Mouse (Mus musculus): Measurements from ENCODE around the gene Wbp2. TPM values are rescaled to one million over a fixed set of nuclear protein-coding genes. Genes with fewer than 3 reads are reported as not detected.

The Wbp2 gene
- polyA plus RNA-seq, 1 experiment = 253 TPM

- Histone ChIP-seq H3K4me1 (ENCODE audit: control insufficient read depth, insufficient read depth, low read length) (peaks cover 6% of the 10 kb centered on the region), H3K36me3 (ENCODE audit: control insufficient read depth, insufficient read depth, low read length) (no peaks in the 10 kb centered on the region; the same call in 1 of the 2 replicates), H3K27ac (ENCODE audit: control insufficient read depth, insufficient read depth, low read depth, low read length) (peak overlapping the region; percentile 90), H3K27me3 (ENCODE audit: control insufficient read depth, insufficient read depth, low read length) (no peaks in the 10 kb centered on the region), H3K4me3 (ENCODE audit: control insufficient read depth, low read depth, low read length) (peak overlapping the region; percentile 96)
- TF ChIP-seq POLR2A (IDR thresholded peaks at IDR 0.05; ENCODE audit: control insufficient read depth, low read depth, low read length) (peak; percentile 36; the same call in 1 of the 2 replicates), CTCF (IDR thresholded peaks at IDR 0.05; ENCODE audit: control insufficient read depth, insufficient read depth, insufficient replicate concordance, low read depth, low read length) (peak; percentile 62; the same call in 1 of the 2 replicates)
These were observed 667 bp upstream of the Wbp2 start for GRCm38 (mm10) chr11:116087194-116088130.

DNA sequence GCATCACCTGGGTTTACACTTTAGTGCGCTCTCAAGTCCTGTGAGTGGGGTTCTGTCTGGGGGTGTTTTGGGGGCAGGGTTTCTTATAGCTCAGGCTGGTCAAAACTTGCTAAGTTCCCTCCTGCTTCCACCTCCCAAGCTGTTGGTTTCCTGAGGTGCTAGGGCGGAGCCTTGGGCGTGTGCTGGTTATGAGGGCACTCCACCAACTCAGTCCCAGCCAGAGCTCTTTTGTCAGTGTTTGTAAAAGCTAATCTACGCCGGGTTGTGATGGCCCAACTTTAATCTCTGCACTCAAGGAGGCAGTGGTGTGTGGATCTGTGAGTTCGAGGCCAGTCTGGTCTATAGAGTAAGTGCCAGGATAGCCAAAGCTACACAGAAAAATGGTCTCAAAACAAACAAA lies 2.6 kb downstream of the Wbp2 start:
- Histone ChIP-seq H3K36me3 (ENCODE audit: control insufficient read depth, insufficient read depth, low read length) (no peaks in the 10 kb centered on the region; the same call in 1 of the 2 replicates), H3K4me1 (ENCODE audit: control insufficient read depth, insufficient read depth, low read length) (peaks cover 6% of the 10 kb centered on the region), H3K27ac (ENCODE audit: control insufficient read depth, insufficient read depth, low read depth, low read length) (no peak overlapping the region), H3K4me3 (ENCODE audit: control insufficient read depth, low read depth, low read length) (no peak overlapping the region), H3K27me3 (ENCODE audit: control insufficient read depth, insufficient read depth, low read length) (no peaks in the 10 kb centered on the region)
- TF ChIP-seq CTCF (IDR thresholded peaks at IDR 0.05; ENCODE audit: control insufficient read depth, insufficient read depth, insufficient replicate concordance, low read depth, low read length) (no peak), POLR2A (IDR thresholded peaks at IDR 0.05; ENCODE audit: control insufficient read depth, low read depth, low read length) (no peak)

DNA sequence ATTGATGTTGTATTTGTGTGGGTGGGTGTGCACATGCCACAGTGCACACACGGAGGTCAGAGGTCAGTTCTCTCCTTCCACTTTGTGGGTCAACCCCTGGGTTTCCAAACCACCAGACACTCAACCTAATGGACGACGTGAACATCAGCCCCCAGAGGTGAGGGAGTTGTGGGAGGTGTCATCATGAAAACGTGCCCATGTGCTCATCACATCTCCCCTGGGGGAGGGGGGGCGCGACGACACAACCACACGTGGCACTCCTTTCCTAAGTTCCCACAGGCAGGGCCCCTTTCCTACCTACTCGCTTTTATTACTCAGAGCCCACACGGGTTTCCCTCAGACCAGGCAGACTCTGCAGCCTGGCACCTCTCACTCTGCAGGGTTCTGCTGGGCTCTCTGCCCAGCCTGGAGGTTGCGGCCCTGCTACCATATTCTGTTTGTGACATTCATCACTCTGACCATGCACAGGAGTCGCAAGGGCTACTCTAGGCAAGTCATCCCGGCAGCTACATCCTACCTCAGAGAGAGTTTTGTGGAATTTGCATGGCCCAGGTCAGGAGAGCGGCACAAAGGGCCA lies 3.6 kb downstream of the Wbp2 start:
- TF ChIP-seq CTCF (IDR thresholded peaks at IDR 0.05; ENCODE audit: control insufficient read depth, insufficient read depth, insufficient replicate concordance, low read depth, low read length) = no peak
- no peak for TF ChIP-seq POLR2A (IDR thresholded peaks at IDR 0.05; ENCODE audit: control insufficient read depth, low read depth, low read length)
- H3K27me3 ChIP-seq (ENCODE audit: control insufficient read depth, insufficient read depth, low read length) = no peaks in the 10 kb centered on the region
- peaks cover 7% of the 10 kb centered on the region for H3K4me1 ChIP-seq (ENCODE audit: control insufficient read depth, insufficient read depth, low read length)
- H3K36me3 ChIP-seq (ENCODE audit: control insufficient read depth, insufficient read depth, low read length) = no peaks in the 10 kb centered on the region; the same call in 1 of the 2 replicates
- no peak overlapping the region for H3K4me3 ChIP-seq (ENCODE audit: control insufficient read depth, low read depth, low read length)
- H3K27ac ChIP-seq (ENCODE audit: control insufficient read depth, insufficient read depth, low read depth, low read length) = no peak overlapping the region

GRCm38 (mm10) chr11:116081081-116081480 lies 5.7 kb downstream of the Wbp2 start:
- TF ChIP-seq CTCF (IDR thresholded peaks at IDR 0.05; ENCODE audit: control insufficient read depth, insufficient read depth, insufficient replicate concordance, low read depth, low read length) = peak; percentile 63; the same call in 1 of the 2 replicates
- no peak for TF ChIP-seq POLR2A (IDR thresholded peaks at IDR 0.05; ENCODE audit: control insufficient read depth, low read depth, low read length)
- Histone ChIP-seq H3K4me1 (ENCODE audit: control insufficient read depth, insufficient read depth, low read length) (peaks cover 12% of the 10 kb centered on the region), H3K27ac (ENCODE audit: control insufficient read depth, insufficient read depth, low read depth, low read length) (no peak overlapping the region), H3K4me3 (ENCODE audit: control insufficient read depth, low read depth, low read length) (no peak overlapping the region), H3K36me3 (ENCODE audit: control insufficient read depth, insufficient read depth, low read length) (no peaks in the 10 kb centered on the region), H3K27me3 (ENCODE audit: control insufficient read depth, insufficient read depth, low read length) (no peaks in the 10 kb centered on the region)

GRCm38 (mm10) chr11:116079511-116079910 lies 7.3 kb downstream of the Wbp2 start:
- Histone ChIP-seq H3K27ac (ENCODE audit: control insufficient read depth, insufficient read depth, low read depth, low read length) (no peak overlapping the region), H3K36me3 (ENCODE audit: control insufficient read depth, insufficient read depth, low read length) (no peaks in the 10 kb centered on the region), H3K27me3 (ENCODE audit: control insufficient read depth, insufficient read depth, low read length) (no peaks in the 10 kb centered on the region), H3K4me3 (ENCODE audit: control insufficient read depth, low read depth, low read length) (no peak overlapping the region), H3K4me1 (ENCODE audit: control insufficient read depth, insufficient read depth, low read length) (peaks cover 10% of the 10 kb centered on the region)
- TF ChIP-seq POLR2A (IDR thresholded peaks at IDR 0.05; ENCODE audit: control insufficient read depth, low read depth, low read length) = no peak
- no peak for TF ChIP-seq CTCF (IDR thresholded peaks at IDR 0.05; ENCODE audit: control insufficient read depth, insufficient read depth, insufficient replicate concordance, low read depth, low read length)

- Histone ChIP-seq H3K36me3 (ENCODE audit: control insufficient read depth, insufficient read depth, low read length) (no peaks in the 10 kb centered on the region), H3K4me3 (ENCODE audit: control insufficient read depth, low read depth, low read length) (no peak overlapping the region), H3K27ac (ENCODE audit: control insufficient read depth, insufficient read depth, low read depth, low read length) (no peak overlapping the region), H3K27me3 (ENCODE audit: control insufficient read depth, insufficient read depth, low read length) (no peaks in the 10 kb centered on the region), H3K4me1 (ENCODE audit: control insufficient read depth, insufficient read depth, low read length) (peaks cover 10% of the 10 kb centered on the region)
- TF ChIP-seq POLR2A (IDR thresholded peaks at IDR 0.05; ENCODE audit: control insufficient read depth, low read depth, low read length) = no peak
- no peak for TF ChIP-seq CTCF (IDR thresholded peaks at IDR 0.05; ENCODE audit: control insufficient read depth, insufficient read depth, insufficient replicate concordance, low read depth, low read length)
These were observed 8.0 kb downstream of the Wbp2 start for GRCm38 (mm10) chr11:116078676-116079320.

DNA sequence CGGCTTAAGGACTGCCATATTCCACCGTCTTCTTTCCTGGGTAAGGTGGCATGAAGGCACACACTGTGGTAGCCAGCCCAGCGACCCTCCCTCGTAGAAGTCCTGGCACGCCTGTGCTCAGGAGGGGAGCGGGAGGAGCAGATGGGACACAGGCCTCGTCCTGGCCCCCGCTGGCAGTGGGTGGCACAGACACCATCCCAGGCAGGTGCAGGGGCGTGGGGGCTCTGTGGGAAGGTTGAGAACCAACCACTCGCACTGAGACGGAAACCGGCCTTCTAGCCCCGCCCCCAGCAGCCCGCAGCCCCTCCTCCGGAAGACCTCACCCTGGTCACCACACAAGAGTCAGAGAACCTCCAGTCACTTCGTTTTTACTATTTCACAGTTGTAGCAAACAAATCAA lies 8.6 kb downstream of the Wbp2 start:
- Histone ChIP-seq H3K4me1 (ENCODE audit: control insufficient read depth, insufficient read depth, low read length) (peaks cover 10% of the 10 kb centered on the region), H3K27ac (ENCODE audit: control insufficient read depth, insufficient read depth, low read depth, low read length) (0 out of 2 replicates have a peak overlapping the region, but pooled peaks have one; percentile 27), H3K36me3 (ENCODE audit: control insufficient read depth, insufficient read depth, low read length) (no peaks in the 10 kb centered on the region), H3K4me3 (ENCODE audit: control insufficient read depth, low read depth, low read length) (peak overlapping the region; percentile 28), H3K27me3 (ENCODE audit: control insufficient read depth, insufficient read depth, low read length) (no peaks in the 10 kb centered on the region)
- TF ChIP-seq CTCF (IDR thresholded peaks at IDR 0.05; ENCODE audit: control insufficient read depth, insufficient read depth, insufficient replicate concordance, low read depth, low read length) (no peak), POLR2A (IDR thresholded peaks at IDR 0.05; ENCODE audit: control insufficient read depth, low read depth, low read length) (no peak)

All from testis, adult 2 months (tissue).